In the genomic region with DNA sequence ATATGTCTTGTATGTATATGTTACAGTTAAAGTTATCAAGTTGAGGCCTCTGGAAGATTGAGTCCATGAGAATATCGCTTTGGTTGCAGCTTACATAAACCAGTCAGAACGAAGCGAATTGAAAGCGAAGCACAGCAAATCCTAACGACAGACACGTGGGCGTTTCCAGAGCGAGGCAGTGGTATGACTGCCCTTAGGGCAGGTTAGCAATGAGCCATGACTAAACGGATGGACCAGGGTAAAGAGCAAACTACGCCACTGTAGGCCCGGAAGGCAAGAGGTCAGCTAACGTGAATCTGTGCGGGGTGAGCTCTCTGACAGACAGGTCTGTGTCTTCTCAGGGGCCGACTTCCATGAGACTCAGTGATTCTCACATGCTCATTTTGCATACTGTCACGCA, we compare ENCODE assay signal across 11 mouse cellular contexts. TPM values are rescaled to one million over a fixed set of nuclear protein-coding genes. Genes with fewer than 3 reads are reported as not detected.
A peak's percentile ranks its signal among the peaks of the same experiment; 100 is the strongest.
DNase-seq lines count a peak whose midpoint lies in the region; ATAC-seq and TF ChIP-seq lines count a peak whose summit lies in the region.
"Had no signal": no experiment of that assay in that cellular context is flagged by ENCODE, and none has a peak within 500 bp of the region (broad histone marks: within the 10 kb centered on the region; RNA-seq: fewer than 3 reads in every experiment).

No protein-coding gene starts in this region.

- H3K4me3 ChIP-seq in kidney, adult 2 months (ENCODE audit: insufficient read depth, low read depth, low read length): no peak overlapping the region
- H3K4me3 ChIP-seq in liver, adult 2 months (ENCODE audit: insufficient read depth, low read depth, low read length): no peak overlapping the region
- no peak overlapping the region for H3K4me3 ChIP-seq in stomach, embryonic 16.5 days (replicated peaks; ENCODE audit: low read length)

- H3K4me2 ChIP-seq in stomach, embryonic 16.5 days (ENCODE audit: low read depth, low read length): 0 out of 2 replicates have a peak overlapping the region, but pooled peaks have one; percentile 3

- WGBS in kidney, adult 2 months: 28% methylated on average over 15 of the region's 15 CpGs
- 31% methylated on average over 15 of the region's 15 CpGs for WGBS in liver, adult 2 months
- WGBS in stomach, embryonic 16.5 days: 60% methylated on average over 15 of the region's 15 CpGs

- DNase-seq in retina, postnatal 1 day: peak; percentile 65
- DNase-seq in retina, embryonic 14.5 days (ENCODE audit: low spot score): no peak
- peak; percentile 93 for DNase-seq in kidney, adult 2 months
- DNase-seq in liver, adult 2 months (ENCODE audit: extremely low read depth, low read depth, low spot score): peak; percentile 95
- DNase-seq in adrenal gland, adult 8-10 months: no peak
- no peak for DNase-seq in gastrocnemius, postnatal 36 days
- DNase-seq: cerebellum, adult 9-10 months had no signal

- ATAC-seq in stomach, embryonic 16.5 days (ENCODE audit: insufficient read depth, low FRiP score): no peak
- no peak for ATAC-seq in erythroid progenitor cell, adult 5-6 weeks (replicated peaks; ENCODE audit: low FRiP score, poor library complexity, severe bottlenecking)

- no peaks in the 10 kb centered on the region for H3K36me3 ChIP-seq in kidney, adult 2 months (ENCODE audit: control insufficient read depth, insufficient read depth, low read length)
- H3K36me3 ChIP-seq in liver, adult 2 months (ENCODE audit: control insufficient read depth, insufficient read depth, low read length): no peaks in the 10 kb centered on the region
- H3K36me3 ChIP-seq in stomach, embryonic 16.5 days (ENCODE audit: control insufficient read depth, insufficient read depth, low read length): no peaks in the 10 kb centered on the region
- H3K36me3 ChIP-seq: G1E; lung, embryonic 15.5 days had no signal

- H3K4me1 ChIP-seq in kidney, adult 2 months (ENCODE audit: control insufficient read depth, insufficient read depth, low read length): peaks cover 5% of the 10 kb centered on the region; the same call in 1 of the 2 replicates
- H3K4me1 ChIP-seq in liver, adult 2 months (ENCODE audit: control insufficient read depth, insufficient read depth, low read length): peaks cover 18% of the 10 kb centered on the region
- H3K4me1 ChIP-seq in stomach, embryonic 16.5 days (ENCODE audit: control insufficient read depth, insufficient read depth, low read length): 0 out of 2 replicates have a peak, but pooled peaks cover 5% of the 10 kb centered on the region
- H3K4me1 ChIP-seq: lung, embryonic 15.5 days had no signal

- no peaks in the 10 kb centered on the region for H3K27me3 ChIP-seq in kidney, adult 2 months (replicated peaks; ENCODE audit: control insufficient read depth, insufficient read depth, low read length)
- H3K27me3 ChIP-seq in liver, adult 2 months (ENCODE audit: control insufficient read depth, insufficient read depth, low read length): no peaks in the 10 kb centered on the region
- H3K27me3 ChIP-seq in stomach, embryonic 16.5 days (ENCODE audit: control insufficient read depth, insufficient read depth, low read length): no peaks in the 10 kb centered on the region

- TF ChIP-seq POLR2A in kidney, adult 2 months (IDR thresholded peaks at IDR 0.05; ENCODE audit: low read depth, low read length): no peak
- TF ChIP-seq POLR2A in liver, adult 2 months (IDR thresholded peaks at IDR 0.05; ENCODE audit: extremely low read depth, insufficient read depth, low read length): no peak

- H3K9ac ChIP-seq in liver, adult 2 months (ENCODE audit: low read depth, low read length): no peak overlapping the region
- H3K9ac ChIP-seq in stomach, embryonic 16.5 days (ENCODE audit: low read length): no peak overlapping the region
- H3K9ac ChIP-seq: lung, embryonic 15.5 days had no signal

- intact Hi-C loops in gastrocnemius, postnatal 36 days (cut with DNase I): no loop called here

- peaks cover 3% of the 10 kb centered on the region; the same call in 1 of the 2 replicates for H3K79me2 ChIP-seq in liver, adult 2 months (ENCODE audit: control insufficient read depth, insufficient read depth, low read length)

- TF ChIP-seq CTCF in kidney, adult 2 months (conservative IDR thresholded peaks at IDR 0.05; ENCODE audit: insufficient read depth, insufficient read length, low read depth, low read length): no peak
- TF ChIP-seq CTCF in liver, adult 2 months (IDR thresholded peaks at IDR 0.05; ENCODE audit: low read depth, low read length): no peak

- H3K27ac ChIP-seq in kidney, adult 2 months (ENCODE audit: insufficient read depth, low read depth, low read length): no peak overlapping the region
- peak overlapping the region; percentile 18; the same call in 1 of the 2 replicates for H3K27ac ChIP-seq in liver, adult 2 months (replicated peaks; ENCODE audit: insufficient read depth, low read depth, low read length)
- no peak overlapping the region for H3K27ac ChIP-seq in stomach, embryonic 16.5 days (ENCODE audit: low read length)
- H3K27ac ChIP-seq: lung, embryonic 15.5 days had no signal

- H3K9me3 ChIP-seq in stomach, embryonic 16.5 days (replicated peaks; ENCODE audit: control insufficient read depth, low read length): no peaks in the 10 kb centered on the region
- H3K9me3 ChIP-seq: lung, embryonic 15.5 days had no signal

RNA-seq across cellular contexts. Expression of gene Pik3c2g, which starts 1.4 kb away (rescaled TPM):
- 9.9 and 11.8 TPM in 2 replicates for polyA plus RNA-seq in kidney, adult 2 months (2012; rRNA removed)
- total RNA-seq in liver, adult 2 months (2014; rRNA removed): 26.6 and 27.5 TPM in 2 replicates
- polyA plus RNA-seq in liver, adult 2 months (2012; rRNA removed): 6.4 and 10.1 TPM in 2 replicates
- 4.5 and 5.5 TPM in 2 replicates for polyA plus RNA-seq in stomach, embryonic 16.5 days (2015; fragmentation: Nextera tagmentation; extraction: Ambion mirVana)
- 1 to 10 TPM in 2 of 4 experiments, not detected in 2; 9.4 to 10.0 TPM for total RNA-seq in adrenal gland, adult 8-10 months (2022)
- total RNA-seq in gastrocnemius, postnatal 36 days (2021): not detected
- total RNA-seq in erythroid progenitor cell, adult 5-6 weeks (2015; ENCODE audit: low replicate concordance): not detected in 2 replicates
- not detected in 2 replicates for total RNA-seq in erythroid progenitor cell, adult 5-6 weeks (2017; ENCODE audit: low replicate concordance)
- polyA plus RNA-seq: G1E had no signal

Comparison
In these comparisons a context has a peak if more than half of its experiments do, and no peak if none do; other contexts are left out.
1. DNase-seq: peak in retina, postnatal 1 day (single experiment), kidney, adult 2 months (single experiment) and liver, adult 2 months (single experiment); none in retina, embryonic 14.5 days (single experiment), adrenal gland, adult 8-10 months (single experiment) and gastrocnemius, postnatal 36 days (0 of 2).